Mouse (Mus musculus): ENCODE results near the gene Vsig2.

The Vsig2 gene

GRCm38 (mm10) chr9:37567892-37568604, 29.0 kb downstream of the Vsig2 start:
- no peak for DNase-seq

DNA sequence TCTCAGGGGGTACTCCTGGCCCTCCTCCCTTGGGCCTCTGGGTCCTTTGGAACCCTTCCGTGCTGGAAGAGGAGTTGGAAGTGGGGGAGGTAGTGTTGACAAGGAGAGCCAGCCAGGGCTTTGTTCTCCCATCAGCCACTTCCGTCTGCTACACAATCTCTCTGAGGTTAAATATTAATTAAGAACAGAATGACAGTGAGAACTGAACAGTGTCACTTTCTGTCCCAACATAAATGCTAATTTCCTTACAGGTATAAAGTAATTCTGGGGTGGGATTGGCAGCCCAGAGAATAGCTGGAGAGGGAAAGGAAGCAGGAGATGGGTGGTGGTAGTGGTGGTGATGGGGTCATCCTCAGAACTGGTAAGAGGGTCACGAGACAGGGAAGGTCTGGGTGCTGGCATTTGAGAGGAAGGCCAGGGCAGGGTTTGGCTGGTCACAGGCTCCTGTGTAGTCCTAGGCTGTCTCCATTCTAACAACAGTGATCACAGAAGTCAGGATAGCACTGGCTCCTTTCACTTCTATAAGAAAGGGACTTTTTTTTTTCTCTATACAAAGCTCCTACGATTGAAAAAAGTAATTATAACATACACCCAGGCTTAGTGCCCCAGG, 29.7 kb downstream of the Vsig2 start:
- no peak for DNase-seq

DNA sequence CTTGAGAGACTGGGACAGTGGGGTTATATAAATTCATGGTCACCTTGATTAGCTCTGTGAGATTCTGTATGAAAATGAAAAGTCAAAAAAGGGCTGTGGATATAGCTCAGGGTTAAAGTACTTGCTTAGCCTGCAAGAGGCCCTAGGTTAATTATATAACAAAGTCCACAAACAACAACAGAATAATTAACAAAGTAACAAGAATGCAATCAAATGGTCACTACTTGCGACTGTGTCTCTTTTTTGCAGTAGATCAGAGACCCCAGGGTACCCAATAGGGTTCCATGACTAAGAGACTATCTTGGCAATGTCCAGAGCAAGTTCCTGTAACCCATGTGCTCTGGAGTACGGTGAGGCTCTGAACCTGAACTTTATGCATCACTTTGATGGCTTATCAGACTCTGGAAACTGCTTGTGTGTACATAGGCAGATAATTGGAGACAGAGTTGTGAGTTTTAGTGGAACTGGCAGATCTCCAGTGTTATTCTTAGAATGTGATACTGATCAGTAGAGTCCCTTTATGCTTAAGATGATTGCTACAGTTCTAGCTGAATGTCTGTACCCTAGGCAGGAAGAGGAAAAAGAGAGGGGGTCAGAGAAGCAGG, 30.3 kb downstream of the Vsig2 start:
- DNase-seq, result no peak

DNA sequence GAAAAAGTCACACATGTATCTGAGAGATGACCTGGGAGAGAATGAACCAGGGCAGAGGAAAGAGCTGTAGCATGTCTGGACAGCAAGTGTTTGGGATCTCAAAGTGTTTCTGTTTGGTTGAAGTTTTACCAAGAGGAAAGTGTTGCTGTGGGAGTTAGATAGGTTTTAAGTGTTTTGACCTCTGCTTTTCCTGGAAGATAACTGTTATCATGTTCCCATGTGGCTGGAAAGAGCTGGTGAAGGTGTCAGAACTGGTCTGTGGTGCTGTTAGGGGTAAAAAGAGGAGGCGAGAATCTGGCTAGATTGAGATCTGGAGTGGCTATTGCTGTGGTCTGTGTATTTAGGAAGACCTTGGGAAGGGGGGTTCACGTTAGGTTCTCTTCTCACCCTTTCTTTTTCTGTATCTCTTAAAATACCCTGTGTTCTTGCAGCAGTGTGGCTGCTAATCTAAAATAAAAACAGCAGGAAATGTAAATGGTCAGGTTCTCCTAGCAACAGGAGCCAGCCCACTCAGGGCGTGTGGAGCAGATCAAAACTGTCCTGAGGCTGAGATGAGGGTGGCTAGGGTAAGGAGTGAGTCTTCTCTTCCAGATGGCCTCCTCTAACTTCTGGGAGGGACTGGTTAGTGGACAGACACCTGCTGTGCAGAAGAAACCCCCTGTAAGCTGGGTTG, 33.3 kb downstream of the Vsig2 start:
- no peak for DNase-seq

DNA sequence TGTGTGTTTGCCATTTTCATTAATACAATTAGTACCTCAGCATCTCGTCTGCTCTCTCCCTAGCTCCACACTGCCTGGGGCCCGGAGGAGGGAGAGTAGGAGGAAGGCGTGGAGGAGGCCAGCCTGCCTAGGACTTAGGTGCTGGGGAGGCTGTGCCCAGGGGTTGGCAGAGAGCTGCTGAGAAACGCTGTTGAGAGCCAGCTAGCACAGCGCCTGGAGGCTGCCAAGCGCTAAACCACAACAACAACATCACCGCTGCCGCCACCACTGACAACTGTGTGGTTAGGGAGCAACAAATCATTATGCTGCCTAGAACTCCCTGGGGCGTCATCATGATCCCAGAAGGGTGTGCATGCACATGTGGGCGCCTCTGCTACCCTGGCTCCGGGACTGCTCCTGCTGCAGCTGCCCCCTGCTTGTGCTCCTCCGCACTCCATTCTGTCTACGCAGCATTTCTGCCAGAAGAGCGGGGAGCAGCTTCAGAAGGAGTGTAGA, 37.4 kb downstream of the Vsig2 start:
- DNase-seq, result no peak

DNA sequence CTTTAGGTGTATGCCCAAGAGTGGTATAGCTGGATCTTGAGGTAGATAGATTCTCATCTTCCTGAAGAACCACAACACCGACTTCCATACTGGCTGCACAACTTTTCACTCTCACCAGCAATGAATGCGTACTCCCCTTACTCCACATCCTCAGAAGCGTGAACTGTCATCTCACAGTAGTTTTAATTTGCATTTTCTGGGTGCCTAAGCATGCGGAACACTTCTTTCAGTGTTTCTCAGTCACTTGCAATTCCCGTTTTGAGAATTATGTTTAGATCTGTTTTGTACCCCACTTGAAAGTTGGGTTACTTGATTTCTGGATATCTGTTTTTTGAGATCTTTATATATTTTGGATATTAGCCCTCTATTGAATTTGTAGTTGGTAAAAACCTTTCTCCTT, 44.5 kb downstream of the Vsig2 start:
- no peak for DNase-seq

DNA sequence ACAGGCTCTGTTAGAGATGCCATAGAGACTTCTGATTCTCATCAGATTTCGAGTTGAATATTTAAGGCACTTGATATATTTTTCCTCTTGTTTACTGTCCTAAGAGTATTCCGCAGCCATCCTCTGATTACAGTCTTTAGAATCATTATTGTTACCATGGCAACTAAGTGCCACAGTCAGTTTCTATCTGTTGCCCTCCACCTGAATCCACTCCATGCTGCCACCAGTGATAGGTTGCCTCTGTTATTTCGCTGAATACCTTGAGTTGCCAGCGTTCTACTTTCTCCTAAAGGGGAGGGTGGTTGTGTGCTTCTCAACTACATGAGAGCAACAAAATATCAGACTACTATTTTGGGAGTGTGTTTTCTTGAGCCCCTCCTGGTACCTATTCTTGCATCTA, 47.7 kb downstream of the Vsig2 start:
- DNase-seq, result no peak

- DNase-seq, result no peak
Observed at GRCm38 (mm10) chr9:37590381-37590780, 51.3 kb downstream of the Vsig2 start.

DNA sequence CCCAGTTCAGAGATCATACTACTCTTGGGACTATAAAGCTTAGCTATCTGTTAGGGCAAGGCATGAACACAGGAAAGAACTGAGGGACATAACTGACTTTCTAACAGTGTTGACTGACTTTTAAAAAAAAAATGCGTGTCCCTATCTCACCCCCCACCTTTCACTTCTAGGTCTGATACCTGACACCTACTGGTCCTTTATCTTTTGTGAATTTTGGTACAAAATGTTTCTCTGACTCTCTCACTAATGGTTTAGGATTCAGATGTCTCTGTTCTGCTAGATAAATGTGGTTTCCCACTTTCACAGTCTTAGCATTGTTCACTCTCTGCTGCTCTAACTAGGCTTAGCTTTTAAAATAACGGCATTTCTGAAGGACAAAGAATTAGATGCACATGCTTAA, 53.0 kb downstream of the Vsig2 start:
- no peak for DNase-seq

- no peak for DNase-seq
Observed at GRCm38 (mm10) chr9:37592633-37593032, 53.6 kb downstream of the Vsig2 start.

- DNase-seq, result no peak
Observed at GRCm38 (mm10) chr9:37593690-37594089, 54.6 kb downstream of the Vsig2 start.

Measured in cerebellum, postnatal 36 days (tissue).